Mouse (Mus musculus) gastrocnemius, adult 2 months (tissue): ENCODE data around the gene Tpcn1. TPM values are rescaled to one million over a fixed set of nuclear protein-coding genes. Genes with fewer than 3 reads are reported as not detected.

ENCODE experiments used
- DNase-seq: peaks from one replicate; pipeline ENCODE4 v3.0.0; 2022
- H3K27ac ChIP-seq: fragments of 200-600 bp; 2 replicates; pipeline ENCODE4 v1.8.1; 2022; ENCODE audit warnings: mild to moderate bottlenecking
- H3K4me3 ChIP-seq: fragments of 200-600 bp; 2 replicates; pipeline ENCODE4 v1.8.1; 2022; ENCODE audit warnings: mild to moderate bottlenecking, moderate library complexity
- CTCF ChIP-seq: fragments of 200-600 bp; IDR thresholded peaks from 2 replicates; pipeline ENCODE4 v1.8.1; 2022; ENCODE audit warnings: antibody characterized with exemption, mild to moderate bottlenecking, moderate library complexity
- intact Hi-C: fragments of 180-260 bp; cut with DNase I; formaldehyde crosslinking; loops from one replicate; pipeline ENCODE4 v1.15.1; 2025
- total RNA-seq, 2 experiments: library from RNA; stranded (reverse); gene quantifications; 2 replicates each; pipeline ENCODE4 v1.2.3; 2021

The Tpcn1 gene
- total RNA-seq, 2 experiments from 2014 or later, result 42.7 to 44.8 TPM

DNA sequence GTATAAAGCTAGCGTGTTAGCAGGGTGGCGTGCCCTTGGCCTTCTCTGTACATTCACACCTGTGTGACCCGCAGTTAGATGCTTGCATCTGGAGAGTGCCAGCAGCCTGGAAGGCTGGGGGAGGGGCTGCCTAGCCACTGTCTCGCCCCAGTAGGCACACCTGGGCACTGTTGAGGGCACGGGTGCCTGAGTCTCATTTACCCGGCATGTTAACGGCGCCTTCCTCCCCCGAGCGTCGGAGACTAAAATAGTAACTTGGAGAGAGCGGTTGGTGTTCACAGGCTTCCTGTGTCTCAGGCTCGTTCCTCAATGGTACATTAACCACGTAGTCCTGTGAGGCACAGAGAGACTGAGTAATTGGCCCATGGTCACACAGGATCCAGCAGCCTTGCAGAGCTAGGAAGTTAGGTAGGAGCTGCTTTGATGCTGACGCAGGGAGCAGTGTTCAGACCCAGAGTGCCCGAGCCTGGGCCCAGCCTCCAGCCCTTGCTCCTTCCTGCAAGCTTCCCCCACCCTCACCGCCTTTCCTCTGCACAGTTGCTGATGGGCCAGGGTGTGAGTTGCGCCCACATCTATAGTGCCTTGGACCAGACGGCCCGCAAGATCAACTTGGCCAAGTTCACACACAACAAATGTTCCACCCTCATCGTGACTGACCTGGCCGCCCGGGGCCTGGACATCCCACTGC lies 32.7 kb upstream of the Tpcn1 start:
- H3K27ac ChIP-seq, result no peak overlapping the region
- TF ChIP-seq CTCF, result no peak
- no peak overlapping the region for H3K4me3 ChIP-seq
- intact Hi-C loops, result loop anchor here (10.0 kb wide), 1 partner anchor 124 kb away; the partner anchor contains the start of gene Oas2
- DNase-seq, result no peak

DNA sequence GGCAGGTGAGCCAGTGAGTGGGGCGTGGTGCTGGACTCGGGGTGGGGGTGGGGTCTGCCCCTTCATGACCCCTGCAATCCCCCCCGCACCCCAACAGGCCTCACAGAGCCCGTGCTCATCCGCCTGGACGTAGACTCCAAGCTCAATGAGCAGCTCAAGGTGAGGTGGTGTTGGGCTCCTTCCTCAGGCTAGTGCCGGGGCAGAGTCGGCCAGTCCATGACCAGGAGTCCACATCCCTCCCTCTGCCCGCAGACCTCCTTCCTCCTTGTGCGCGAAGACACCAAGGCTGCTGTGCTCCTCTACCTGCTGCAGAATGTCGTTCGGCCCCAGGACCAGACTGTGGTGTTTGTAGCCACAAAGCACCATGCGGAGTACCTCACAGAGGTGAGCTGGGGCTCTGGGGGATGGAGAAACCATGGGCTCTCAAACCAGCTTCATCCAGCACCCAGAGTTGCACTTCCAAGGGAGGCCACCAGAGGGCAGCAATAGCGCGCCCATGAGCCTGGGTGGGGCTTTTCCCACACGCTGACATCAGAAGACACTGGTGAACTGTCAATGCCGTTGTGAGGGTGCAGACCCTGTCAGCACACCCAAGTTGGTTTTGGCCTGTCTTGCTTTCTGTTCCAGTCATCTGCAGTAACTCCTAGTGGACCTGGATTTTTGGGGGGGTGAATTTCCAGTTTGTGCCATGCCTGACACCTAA lies 32.1 kb upstream of the Tpcn1 start:
- no peak; the same call in 1 of the 2 replicates for TF ChIP-seq CTCF
- H3K4me3 ChIP-seq, result no peak overlapping the region
- H3K27ac ChIP-seq, result no peak overlapping the region
- peak; percentile 82 for DNase-seq
- intact Hi-C loops, result loop anchor here (1.0 to 10.0 kb wide), 2 partner anchors 53 to 124 kb away; partner anchors contain the start of gene Oas2

DNA sequence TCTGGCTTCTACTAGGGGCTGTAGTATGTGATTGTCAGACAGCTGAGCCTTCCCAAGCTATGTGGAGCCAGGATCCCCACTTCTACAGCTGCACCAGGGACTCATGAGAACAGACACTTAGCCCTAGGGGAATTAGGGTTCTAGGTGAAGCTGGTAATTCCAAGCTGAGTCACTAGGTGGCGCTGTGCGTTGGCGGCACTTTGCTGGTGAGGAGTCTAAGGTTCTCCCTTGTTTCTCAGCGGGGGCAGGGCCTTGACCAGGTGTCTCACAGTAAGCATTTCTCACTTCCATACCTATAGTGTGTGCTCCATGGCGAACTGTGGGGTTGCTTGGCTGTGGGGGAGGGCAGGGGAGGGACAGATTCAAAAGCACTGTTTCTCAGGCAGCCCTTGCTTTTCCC lies 30.7 kb upstream of the Tpcn1 start:
- TF ChIP-seq CTCF, result peak; percentile 84
- intact Hi-C loops, result no loop called here
- peak; percentile 60 for DNase-seq

DNA sequence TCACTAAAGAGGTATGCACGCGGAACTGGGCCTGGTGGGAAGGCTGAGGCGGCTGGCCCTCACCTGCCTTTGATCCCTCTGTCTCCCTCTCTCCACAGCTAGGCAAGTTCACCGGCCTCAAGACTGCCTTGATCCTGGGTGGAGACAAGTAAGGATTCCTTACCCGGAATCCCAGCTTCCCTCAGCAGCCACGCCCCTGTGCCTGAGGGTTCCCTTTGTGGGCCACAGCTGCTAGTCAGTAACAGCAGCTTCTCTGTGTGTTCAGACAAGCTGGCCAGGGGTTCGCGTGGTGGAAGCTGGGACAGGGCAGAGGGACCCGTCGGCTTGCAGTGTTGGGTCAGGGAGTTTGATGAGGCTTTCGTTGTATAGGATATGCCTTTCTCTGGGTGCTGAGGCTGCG lies 30.3 kb upstream of the Tpcn1 start:
- intact Hi-C loops, result no loop called here
- no peak overlapping the region for H3K27ac ChIP-seq
- no peak for DNase-seq
- no peak for TF ChIP-seq CTCF
- H3K4me3 ChIP-seq, result no peak overlapping the region

More for the DNA sequence above, 30.7 kb upstream of the Tpcn1 start:
- Histone ChIP-seq H3K4me3 (no peak overlapping the region), H3K27ac (no peak overlapping the region)

DNA sequence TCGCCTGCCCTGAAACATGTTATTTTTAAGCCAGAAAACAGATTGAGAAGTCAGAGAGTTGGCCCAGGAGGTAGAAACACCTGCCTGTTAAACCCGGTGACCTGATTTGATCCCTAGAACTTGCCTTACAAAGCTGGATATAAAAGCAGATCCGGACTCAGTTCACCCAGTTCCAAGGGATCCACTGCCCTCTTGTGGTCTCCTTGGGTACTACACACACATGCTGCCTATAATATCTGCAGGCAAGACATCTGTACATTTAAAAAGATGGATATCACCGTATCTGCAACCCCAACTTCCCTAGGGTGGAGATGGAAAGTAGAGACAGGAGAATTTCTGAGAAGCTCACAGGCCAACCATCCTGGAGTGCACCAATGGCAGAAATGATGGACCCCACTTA lies 27.4 kb upstream of the Tpcn1 start:
- no peak overlapping the region for H3K27ac ChIP-seq
- no peak overlapping the region for H3K4me3 ChIP-seq
- intact Hi-C loops, result no loop called here
- TF ChIP-seq CTCF, result peak; percentile 58
- DNase-seq, result no peak

DNA sequence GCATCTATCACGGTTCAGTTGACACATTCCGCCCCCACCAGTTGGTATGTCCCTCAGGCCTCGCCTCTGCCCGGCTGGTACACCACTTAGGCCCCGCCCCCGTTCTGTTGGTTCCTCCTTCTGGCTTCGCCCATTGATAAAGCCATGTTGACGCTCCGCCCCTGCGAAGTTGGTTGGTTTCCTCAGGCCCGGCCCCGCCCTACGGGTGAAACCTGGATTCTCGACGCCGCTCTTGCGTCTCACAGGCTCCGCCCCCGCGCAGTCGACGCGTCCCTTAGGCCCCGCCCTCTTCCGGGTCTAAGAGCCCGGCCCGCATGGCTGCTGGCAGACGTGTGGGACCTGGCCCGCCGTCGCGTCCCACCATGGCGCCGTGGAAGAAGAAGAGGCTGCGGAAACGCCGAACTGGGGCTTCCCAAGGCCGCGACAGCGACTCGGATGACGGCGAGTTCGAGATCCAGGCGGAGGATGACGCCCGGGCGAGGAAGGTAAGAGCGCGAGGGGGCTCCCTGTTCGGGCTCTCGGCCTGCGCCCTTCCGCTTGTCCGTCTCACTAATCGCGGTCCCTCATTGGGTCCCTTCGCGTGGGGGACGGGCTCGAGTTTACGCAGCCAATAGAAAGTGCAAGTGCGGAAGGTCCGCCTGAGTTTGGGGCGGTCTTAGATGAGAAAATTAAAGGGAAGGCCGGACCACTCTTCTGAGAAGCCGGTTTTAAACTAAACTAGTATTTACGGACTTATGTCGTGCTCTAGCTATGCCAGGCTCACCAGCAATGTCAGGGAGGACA lies 24.5 kb upstream of the Tpcn1 start:
- peak overlapping the region; percentile 78 for H3K4me3 ChIP-seq
- TF ChIP-seq CTCF, result no peak
- DNase-seq, result peak; percentile 100
- intact Hi-C loops, result no loop called here
- H3K27ac ChIP-seq, result peak overlapping the region; percentile 98

DNA sequence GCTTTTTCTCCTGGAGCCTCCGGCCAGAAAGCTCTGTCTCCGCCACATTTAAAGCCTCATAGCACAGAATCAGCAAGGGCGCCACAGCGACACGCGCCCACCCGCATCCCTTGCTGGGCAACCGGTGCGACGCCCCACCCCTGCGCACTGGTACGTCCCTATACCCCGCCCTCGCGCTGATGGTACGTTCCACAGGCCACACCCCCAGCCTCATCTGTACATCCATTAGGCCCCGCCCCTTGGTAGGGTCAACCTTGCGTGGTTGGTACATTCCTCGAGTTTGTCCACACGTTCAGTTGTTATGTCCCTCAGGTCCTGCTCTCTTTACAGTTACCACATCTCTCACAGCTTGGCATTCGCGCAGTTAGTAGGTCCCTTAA lies 24.0 kb upstream of the Tpcn1 start, which contains the start of the genes Rita1 and Ddx54:
Rita1 (minus strand) TSS at position 148 of the 380 bp plus-strand sequence.
Ddx54 (plus strand) TSS at position 298 of the 380 bp plus-strand sequence.
- H3K27ac ChIP-seq, result peak within 1 kb of the TSS; percentile 98
- intact Hi-C loops, result no loop called here
- TF ChIP-seq CTCF, result no peak

DNA sequence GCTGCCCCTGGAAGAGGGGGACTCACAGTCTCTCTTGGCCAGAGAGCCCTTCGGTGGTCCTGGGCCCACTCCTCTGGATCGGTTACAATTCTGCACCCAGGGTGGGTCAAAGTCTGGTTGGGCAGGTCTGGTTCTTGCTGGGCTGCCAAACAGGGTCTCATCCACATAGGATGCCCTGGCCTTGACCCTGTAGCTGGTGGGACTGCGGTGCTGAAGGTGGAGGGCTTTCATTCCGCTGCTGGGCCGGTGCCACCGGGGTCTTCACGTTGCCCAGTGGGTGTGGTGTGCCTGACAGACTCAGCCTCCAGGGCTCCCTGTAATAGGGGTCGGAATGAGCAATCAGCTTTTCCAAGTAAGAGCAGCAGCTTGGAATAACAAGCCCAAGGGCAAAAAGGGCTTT lies 22.9 kb upstream of the Tpcn1 start:
- intact Hi-C loops, result no loop called here
- peak overlapping the region; percentile 78 for H3K4me3 ChIP-seq
- no peak for TF ChIP-seq CTCF
- no peak for DNase-seq
- peak overlapping the region; percentile 98 for H3K27ac ChIP-seq

More for the DNA sequence above, 24.0 kb upstream of the Tpcn1 start, which contains the start of the genes Rita1 and Ddx54:
- peak within 1 kb of the TSS; percentile 78 for H3K4me3 ChIP-seq
- DNase-seq, result peak; percentile 97

DNA sequence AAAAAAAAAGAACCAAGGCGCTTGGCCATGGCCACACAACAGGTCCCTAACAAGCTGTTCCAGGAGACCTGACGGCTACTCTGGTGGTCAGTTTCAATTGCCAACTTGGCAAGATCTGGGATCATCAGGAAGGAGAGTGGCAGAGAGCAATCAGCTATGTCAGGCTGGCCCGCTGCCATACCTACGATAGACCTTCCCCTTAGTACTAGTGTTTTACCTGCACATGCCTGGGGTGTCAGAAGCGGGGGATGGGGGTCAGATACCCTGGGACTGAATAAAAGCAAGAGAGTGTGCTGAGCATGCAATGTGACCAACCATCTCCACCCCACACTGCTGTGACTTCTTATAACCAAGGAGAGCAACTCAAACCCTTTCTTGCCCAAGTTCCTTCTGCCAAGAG lies 22.4 kb upstream of the Tpcn1 start:
- intact Hi-C loops, result no loop called here
- DNase-seq, result no peak
- no peak for TF ChIP-seq CTCF
- Histone ChIP-seq H3K4me3 (no peak overlapping the region), H3K27ac (no peak overlapping the region)

DNA sequence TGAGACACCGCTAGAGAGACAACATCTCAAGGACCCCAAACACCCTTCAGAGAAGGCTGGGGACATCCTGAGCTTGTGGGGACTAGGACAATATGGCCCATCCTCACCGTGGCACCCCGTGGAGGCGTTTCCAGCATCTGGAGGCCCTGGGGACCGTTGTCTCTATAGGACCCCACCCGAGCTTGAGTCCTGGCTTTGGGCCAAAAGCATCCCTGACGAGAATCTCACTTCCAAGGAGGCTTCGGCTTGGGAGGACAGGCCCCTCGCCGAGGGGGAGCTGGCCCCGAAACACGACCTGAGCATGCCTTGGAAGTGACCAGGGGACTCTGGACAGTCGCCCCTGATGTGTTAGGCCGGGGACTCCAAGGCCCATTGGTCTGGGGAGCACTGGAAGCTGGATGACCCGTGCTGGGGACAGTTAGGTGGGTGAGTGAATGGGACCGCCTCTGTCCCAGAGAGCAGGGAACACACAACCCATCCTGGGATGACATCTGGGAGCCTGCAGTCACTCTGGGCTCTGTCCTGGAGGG lies 20.8 kb upstream of the Tpcn1 start:
- H3K4me3 ChIP-seq, result no peak overlapping the region
- no peak overlapping the region for H3K27ac ChIP-seq
- TF ChIP-seq CTCF, result no peak
- intact Hi-C loops, result no loop called here
- DNase-seq, result no peak

DNA sequence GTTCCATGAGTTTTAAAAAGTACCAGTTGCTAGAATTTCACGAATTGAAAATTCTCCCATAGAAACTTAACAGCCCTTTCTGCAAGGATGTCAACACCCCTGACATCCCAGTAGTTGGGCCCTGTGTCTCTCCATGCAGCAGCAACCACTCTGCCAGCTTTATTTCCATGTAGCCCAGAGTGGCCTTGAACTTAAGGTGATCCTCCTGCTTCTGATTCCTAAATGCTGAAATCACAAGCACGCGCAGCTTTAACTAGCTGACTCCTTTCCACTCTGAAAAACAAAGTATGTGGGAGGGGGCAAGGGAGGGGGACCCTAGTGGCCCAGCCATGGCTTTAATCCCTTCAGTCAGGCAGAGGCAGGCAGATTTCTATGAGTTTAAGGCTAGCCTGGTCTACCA lies 18.9 kb upstream of the Tpcn1 start:
- intact Hi-C loops, result no loop called here
- no peak for TF ChIP-seq CTCF
- H3K27ac ChIP-seq, result no peak overlapping the region
- no peak overlapping the region for H3K4me3 ChIP-seq
- DNase-seq, result no peak

DNA sequence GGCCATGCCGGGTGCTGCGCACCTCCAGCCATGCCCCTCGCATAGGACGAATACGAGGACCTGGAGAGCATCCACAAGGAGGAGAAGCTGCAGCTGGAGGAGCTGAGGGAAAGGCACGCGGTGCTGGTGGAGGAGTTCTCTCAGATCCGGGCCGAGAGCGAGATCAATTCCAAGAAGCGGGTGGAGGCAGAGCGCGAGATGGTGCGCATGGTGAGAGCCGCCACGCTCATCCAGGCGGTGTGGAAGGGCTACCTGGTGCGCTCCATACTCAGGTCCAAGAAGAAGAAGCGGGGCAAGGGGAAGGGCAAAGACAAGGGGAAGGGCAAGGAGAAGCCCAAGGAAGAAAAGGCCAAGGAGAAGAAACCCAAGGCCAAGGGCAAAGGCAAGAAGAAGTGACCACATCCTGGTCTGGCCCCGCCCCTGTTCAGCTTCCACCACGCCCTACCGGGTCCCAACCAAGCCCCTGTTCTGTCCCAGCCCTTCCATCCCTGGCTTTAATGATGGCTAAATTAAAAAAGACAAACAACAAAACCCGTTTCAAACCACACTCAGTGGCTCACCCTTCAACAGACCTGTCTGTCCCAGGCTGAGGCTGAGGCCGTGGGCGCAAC lies 18.2 kb upstream of the Tpcn1 start:
- no peak for TF ChIP-seq CTCF
- no peak overlapping the region for H3K4me3 ChIP-seq
- no peak for DNase-seq
- intact Hi-C loops, result no loop called here
- no peak overlapping the region for H3K27ac ChIP-seq
